Mouse (Mus musculus) kidney, postnatal 36 days (tissue): ENCODE data around the gene Scap.
"Not testable (repeated sequence)": the region's sequence is repeated elsewhere in the genome, so short reads cannot be mapped to it uniquely, and the experiment has no call there.

Source experiments
- DNase-seq, 2 experiments: peaks; one replicate each; pipeline ENCODE4 v3.0.0; 2021 to 2022; ENCODE audit warnings: mixed read lengths in 2 of 2

The Scap gene

DNA sequence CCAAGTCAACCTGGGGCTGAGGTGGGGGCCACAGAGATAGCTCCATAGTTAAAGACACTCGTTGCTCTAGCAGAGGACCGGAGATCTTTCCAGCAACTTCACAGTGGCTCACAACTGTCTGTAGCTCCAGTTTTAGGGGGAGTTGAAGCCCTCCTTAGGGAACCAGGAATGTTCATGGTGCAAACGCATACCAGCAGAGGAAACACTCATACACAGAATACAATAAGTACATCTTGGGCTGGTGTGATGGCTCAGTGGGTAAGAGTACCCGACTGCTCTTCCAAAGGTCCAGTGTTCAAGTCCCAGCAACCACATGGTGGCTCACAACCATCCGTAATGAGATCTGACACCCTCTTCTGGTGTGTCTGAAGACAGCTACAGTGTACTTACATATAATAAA is 2.2 kb upstream of the Scap start:
- not testable (repeated sequence) for DNase-seq

DNA sequence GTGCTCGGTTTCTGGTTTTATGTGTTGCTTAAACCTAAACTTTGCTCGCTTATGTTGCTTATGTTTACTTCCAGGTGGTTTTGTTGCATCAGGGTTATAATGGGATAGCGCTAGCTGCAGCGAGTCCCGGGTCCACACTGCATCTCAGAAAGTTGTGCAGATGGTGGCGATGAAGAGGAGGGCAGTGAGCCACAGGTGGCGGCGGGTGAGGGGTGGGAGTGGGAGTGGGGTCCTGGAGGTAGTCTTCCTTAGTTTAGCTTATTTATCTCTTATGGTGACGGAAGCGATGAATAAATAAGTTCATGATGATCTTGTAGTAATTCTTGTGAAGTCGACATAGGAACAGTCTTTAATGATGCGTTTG is 790 bp downstream of the Scap start:
- no peak for DNase-seq

GRCm38 (mm10) chr9:110334849-110335248 is 1.8 kb downstream of the Scap start:
- no peak for DNase-seq

DNA sequence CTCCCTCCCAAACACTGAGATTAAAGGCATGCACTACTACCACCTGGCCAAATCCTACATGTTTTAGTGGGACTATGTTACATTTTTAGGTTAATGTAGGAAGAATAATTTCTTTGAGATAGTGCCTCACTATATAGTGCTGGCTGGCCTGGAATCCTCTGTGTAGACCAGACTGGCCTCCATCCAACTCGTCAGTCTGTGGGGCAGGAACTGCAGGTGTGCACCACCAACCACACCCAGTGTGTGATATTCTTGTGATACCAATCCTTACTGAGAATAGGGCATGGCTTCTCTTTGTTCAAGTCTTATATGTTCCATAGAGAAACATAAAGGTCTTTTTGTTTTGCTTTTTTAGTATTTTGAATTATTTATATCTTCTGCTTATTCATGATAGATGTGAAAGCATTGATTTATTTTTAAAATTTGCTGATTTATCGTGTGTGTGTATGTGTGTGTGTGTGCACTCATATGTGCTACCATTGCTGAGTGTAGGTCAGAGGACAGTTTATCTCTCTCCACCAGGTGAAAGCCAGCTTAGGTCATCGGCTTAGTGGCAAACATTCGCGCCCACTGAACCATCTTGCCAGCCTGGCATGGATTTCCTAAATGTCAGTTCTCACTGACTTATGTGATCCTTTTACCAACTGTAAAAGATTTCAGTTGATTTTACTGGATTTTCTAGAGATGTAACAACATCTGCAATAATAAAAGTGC is 7.1 kb downstream of the Scap start:
- no peak for DNase-seq

- DNase-seq, result no peak
Observed at GRCm38 (mm10) chr9:110342008-110342407, 8.9 kb downstream of the Scap start.

- DNase-seq, result peak in 1 of 2 experiments; percentile 24
Observed at GRCm38 (mm10) chr9:110343805-110344204, 10.7 kb downstream of the Scap start.

DNA sequence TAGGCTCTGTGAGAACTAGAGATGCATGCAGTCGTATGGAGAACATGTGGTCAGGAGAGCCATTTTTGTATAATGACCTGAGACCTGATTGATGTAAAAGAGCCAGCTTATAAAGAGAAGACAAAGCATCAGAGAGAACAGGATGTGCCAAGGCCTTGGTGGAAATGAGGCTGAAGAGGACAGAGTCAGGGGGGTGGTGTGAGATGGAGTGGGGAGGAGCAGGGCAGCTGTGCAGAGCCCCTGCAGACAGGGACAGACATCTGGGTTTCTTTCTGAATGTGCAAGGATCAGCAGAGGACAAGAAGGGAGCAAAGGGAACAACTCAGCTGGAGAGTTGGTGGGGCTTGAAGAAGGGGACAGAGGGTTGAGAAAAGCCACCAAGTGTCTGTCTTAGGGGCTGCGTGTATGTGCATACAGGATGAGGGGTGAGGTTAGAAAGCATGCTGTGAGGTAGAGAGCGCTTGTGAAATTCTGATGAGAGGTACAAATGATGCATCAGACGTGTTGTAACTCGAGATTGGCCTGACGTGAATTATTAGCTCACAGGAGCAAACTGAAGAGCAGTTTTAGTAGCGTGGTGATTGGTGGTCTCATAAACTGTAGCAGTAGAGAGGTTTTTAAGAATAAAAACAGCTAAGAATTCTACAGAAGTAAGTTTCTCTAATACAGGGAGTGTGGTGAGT is 12.1 kb downstream of the Scap start:
- no peak for DNase-seq

DNA sequence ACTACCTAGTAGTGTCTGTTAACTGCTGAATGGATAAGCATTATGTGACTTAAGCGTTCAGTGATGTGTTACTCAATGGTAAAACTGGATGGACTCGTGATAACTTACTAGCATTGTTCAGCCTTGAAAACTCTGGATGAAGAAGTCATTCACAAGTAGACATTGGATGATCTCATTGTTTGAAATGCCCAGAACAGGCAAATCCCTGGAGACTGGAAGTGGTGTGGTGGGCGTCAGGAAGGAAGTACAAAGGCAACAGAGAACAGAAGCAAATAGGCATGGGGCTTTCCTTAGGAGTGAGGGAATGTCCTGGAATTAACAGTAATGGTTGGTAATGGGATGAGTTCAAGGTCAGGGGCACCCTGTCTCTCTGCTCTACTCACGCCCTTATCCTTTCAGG is 15.8 kb downstream of the Scap start:
- DNase-seq, result no peak

- no peak for DNase-seq
Observed at GRCm38 (mm10) chr9:110350188-110350587, 17.1 kb downstream of the Scap start.

DNA sequence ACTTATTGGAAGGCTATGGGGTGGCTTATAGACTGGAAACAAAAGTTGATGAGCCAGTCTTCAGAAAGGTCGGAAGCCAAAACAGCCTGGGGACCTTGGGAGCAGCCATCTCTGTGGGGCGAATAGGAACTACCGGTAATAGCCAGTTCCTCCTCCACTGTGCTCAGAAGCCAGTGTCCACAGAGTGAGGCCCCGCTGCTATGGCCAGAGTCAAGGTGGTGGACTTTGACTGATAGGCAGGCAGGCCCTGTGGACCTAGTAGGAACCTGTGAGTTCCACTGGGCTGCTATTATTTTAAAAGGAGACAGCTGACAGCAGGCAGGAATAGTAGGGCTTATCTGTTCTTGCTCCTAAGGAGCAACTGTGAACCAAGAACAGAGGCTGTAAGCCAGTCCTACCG is 17.5 kb downstream of the Scap start:
- peak; percentile 62 to 66 for DNase-seq

DNA sequence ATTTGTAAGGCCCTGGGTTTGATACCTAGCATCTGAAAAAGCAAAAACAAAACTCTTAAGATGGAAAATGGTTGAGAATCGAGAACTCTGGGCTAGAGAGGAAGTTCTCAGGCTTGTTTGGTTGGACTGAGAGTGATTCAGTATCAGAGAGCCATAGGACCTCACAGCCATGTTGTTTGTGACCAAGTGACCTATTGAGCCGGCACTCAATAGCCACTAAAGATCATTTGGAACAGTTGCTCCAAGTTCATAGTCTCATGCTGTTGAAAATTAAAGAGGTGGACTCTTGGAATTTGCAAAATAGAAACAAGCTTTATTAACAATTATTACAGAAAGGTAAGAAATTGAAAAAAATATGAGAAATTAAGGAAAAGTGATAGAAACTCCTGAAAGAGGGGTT is 18.3 kb downstream of the Scap start:
- no peak for DNase-seq

DNA sequence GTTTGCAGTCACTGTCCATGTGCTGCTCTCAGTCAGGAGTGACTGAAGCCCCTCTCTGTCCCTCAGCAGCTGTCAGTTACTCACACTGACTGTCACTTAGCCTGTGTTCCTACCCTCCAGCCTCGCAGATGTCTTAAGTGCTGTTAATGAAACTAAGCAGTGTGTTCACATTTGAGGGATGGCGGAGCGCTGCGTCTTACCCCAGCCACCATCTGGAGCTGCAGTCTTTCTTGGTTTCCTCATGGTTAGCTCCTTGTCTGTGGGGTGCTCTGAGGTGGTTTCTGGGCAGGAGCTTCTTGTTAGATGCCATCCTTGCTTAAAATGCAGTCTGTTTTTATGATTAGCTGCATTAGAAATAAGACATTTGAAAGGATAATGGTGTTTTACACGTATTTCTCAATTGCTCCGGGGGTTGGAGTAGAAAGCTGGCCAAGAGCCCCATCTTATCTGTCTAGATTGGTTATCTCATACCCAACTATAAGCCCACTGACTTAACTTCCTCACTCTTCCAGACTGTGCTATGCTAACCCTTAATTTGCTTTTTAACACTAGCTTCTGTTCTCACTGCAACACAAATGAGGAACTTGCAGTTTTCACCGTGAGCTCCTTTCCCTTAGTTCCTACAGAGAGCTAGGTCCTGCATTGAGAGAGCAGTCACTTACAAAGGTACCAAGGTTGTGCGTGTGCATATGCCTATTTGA is 19.0 kb downstream of the Scap start:
- no peak for DNase-seq

DNA sequence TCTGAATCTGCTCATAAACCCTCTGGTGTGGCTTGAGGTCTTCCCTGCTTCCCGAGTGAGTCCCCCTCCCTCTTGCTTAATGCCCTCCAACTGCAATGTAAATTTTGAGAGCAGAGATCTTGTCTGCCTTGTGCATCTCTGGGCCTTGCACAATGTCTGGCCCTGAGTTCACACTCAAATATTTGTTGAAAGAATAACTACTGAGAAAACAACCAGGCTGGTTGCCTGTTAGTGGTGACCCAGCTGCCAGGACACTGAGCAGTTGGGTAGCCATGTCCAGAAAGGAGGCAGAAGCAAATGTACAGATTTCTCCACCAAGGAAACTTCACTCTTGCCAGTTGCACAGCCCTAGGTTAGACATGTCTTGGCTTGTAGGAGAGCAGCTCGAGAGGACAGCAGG is 25.3 kb downstream of the Scap start:
- no peak for DNase-seq

DNA sequence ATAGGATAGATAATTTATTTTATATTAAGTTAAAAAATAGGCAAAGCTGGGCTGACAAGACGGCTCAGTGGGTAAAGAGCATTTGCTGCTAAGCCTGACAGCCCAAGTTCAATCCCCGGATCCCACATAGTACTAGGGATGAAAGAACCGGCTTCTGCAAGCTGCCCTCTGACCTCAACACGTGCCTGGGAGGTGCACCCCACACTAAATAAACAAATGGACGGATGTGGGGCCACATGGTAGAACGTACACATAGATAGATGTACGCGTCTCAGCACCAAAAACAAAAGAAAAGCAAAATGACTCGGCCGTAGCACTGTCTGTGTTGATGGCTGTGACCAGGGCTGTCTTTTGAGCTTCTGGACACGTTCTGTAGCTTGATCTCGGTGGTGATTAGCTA is 28.2 kb downstream of the Scap start:
- no peak for DNase-seq

GRCm38 (mm10) chr9:110362337-110362736 is 29.2 kb downstream of the Scap start:
- DNase-seq, result peak in 1 of 2 experiments; percentile 43

DNA sequence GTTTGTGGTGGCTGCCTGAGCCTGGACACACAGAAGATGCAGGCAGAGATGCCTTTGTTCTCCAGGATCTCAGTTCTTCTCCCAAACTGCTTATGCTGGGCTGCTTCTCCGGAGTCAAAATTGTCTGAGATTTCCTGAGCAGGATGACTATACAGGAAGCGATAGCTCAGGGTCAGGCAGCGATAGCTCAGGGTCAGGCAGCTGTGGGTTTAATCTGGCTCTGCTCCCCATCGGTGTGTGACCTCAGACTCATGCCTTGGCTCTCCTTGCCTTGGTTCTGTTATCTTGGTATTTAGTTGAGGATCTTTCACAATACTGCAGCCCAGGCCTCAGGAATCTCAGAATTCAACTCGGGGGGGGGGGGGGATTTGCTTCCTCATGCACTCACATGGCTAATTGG is 33.7 kb downstream of the Scap start:
- DNase-seq, result peak; percentile 18 to 34

- DNase-seq, result no peak
Observed at GRCm38 (mm10) chr9:110369860-110370259, 36.8 kb downstream of the Scap start.

DNA sequence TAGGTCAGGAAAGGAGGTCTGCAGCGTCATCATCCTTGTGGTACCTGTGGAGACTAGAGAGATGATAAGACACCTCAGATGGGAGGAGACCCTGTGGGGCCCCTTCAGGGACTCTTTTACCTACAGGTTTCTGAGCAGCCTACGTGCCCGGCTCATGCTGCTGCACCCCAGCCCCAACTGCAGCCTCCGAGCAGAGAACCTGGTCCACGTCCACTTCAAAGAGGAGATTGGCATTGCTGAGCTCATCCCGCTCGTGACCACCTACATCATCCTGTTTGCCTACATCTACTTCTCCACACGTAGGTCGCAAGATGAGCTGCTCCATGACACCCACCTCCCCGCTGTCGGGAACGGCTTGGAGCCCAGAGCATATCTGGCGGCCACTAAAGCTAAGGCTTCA is 40.8 kb downstream of the Scap start:
- no peak for DNase-seq

DNA sequence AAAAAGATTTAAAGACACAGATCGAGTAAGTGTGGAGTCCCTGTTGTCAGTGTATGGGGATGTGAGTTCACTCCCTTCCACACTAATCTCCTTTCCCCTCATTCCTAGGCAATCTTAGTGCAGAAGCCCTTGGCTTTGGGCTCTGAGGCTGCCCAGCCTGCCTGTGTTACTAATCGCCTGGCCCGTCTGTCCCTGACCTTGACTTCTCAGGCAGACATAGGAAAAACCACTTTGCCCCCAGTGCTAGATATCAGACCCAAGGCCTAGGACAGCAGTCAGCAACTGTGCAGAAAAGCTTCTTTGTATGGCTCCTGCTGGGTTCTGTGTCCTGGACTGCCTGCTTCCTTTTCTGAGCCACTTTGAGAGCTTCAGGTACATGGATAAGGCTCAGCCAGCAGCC is 42.6 kb downstream of the Scap start:
- DNase-seq, result no peak

GRCm38 (mm10) chr9:110377655-110378054 is 44.6 kb downstream of the Scap start:
- not testable (repeated sequence) for DNase-seq

DNA sequence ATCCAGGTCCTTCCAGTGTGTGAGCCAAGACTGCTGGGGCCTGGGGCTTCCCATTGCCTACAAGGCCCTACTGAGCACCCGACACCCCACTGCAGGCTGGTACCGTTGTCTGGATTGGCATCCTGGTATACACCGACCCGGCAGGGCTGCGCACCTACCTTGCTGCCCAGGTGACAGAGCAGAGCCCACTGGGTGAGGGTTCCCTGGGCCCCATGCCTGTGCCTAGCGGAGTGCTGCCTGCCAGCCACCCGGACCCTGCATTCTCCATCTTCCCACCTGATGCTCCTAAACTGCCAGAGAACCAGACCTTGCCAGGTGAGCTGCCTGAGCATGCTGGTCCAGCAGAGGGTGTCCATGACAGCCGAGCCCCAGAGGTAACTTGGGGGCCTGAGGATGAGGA is 46.3 kb downstream of the Scap start:
- DNase-seq, result no peak

GRCm38 (mm10) chr9:110380662-110381061 is 47.6 kb downstream of the Scap start:
- peak in 1 of 2 experiments; percentile 31 for DNase-seq

GRCm38 (mm10) chr9:110381292-110381691 is 48.2 kb downstream of the Scap start:
- no peak for DNase-seq

DNA sequence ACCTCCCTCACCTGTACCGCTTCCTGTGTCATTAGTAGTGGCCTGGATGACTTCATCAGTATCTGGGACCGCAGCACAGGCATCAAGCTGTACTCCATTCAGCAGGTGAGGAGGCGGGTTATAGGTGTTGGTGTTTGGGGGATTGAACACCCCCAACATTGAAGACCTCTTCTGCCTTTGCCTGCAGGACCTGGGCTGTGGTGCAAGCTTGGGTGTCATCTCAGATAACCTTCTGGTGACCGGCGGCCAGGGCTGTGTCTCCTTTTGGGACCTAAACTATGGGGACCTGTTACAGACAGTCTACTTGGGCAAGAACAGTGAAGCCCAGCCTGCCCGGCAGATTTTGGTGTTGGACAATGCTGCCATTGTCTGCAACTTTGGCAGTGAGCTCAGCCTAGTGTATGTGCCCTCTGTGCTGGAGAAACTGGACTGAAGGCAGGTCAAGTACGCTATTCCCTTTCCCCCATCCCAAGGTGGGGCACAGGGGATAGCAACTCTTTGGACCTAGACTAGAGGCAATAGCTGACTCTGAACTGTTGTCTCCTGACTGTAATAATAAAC is 51.4 kb downstream of the Scap start:
- DNase-seq, result no peak
